Mouse (Mus musculus) heart, adult 2 months (tissue): ENCODE results near the gene Tbc1d4.
A peak's percentile ranks its signal among the peaks of the same experiment; 100 is the strongest.

ENCODE experiments used
- CTCF ChIP-seq: fragments of 200-600 bp; IDR thresholded peaks from 2 replicates; pipeline ENCODE4 v1.8.1; 2022; ENCODE audit warnings: antibody characterized with exemption, mild to moderate bottlenecking, moderate library complexity
- EP300 ChIP-seq: fragments of 200-500 bp; IDR thresholded peaks from 2 replicates; pipeline ENCODE4 v1.6.1; 2011; ENCODE audit warnings: low read depth, low read length, control low read depth; ENCODE audit not compliant: insufficient read depth

GRCm38 (mm10) chr14:101605843-101606242, 3.1 kb downstream of the Tbc1d4 start:
- TF ChIP-seq CTCF (peak; percentile 45), EP300 (no peak)
